Mouse (Mus musculus) liver, embryonic 11.5 days (tissue): Measurements from ENCODE around the gene Hba-a1. TPM values are rescaled to one million over a fixed set of nuclear protein-coding genes. Genes with fewer than 3 reads are reported as not detected.

ENCODE experiments used
- ATAC-seq: fragments of 200-750 bp; cut with Nextera tagmentation; replicated peaks from 2 replicates; pipeline ENCODE4 v1.8.0; 2017; ENCODE audit warnings: moderate number of reproducible peaks, mild to moderate bottlenecking, moderate TSS enrichment, moderate library complexity; ENCODE audit not compliant: low FRiP score
- DNase-seq: peaks from one replicate; pipeline ENCODE4 v3.0.0-alpha.2; 2017; ENCODE audit warnings: low spot score
- H3K27ac ChIP-seq: fragments of 300-500 bp; sonication (generic); 2 replicates; pipeline ENCODE4 v1.5.1; 2014; ENCODE audit warnings: mild to moderate bottlenecking, low read depth, low read length, control low read depth
- H3K27me3 ChIP-seq: fragments of 300-500 bp; sonication (generic); replicated peaks from 2 replicates; pipeline ENCODE4 v1.6.1; 2014; ENCODE audit warnings: low read length, mixed read lengths; ENCODE audit not compliant: control insufficient read depth, insufficient read depth
- H3K36me3 ChIP-seq: fragments of 300-500 bp; sonication (generic); 2 replicates; pipeline ENCODE4 v1.6.1; 2014; ENCODE audit warnings: mild to moderate bottlenecking, low read length, moderate library complexity, mixed read lengths; ENCODE audit not compliant: control insufficient read depth, insufficient read depth
- H3K4me1 ChIP-seq: fragments of 300-500 bp; sonication (generic); replicated peaks from 2 replicates; pipeline ENCODE4 v1.6.1; 2014; ENCODE audit warnings: low read length, mixed read lengths; ENCODE audit not compliant: control insufficient read depth, insufficient read depth
- H3K4me2 ChIP-seq: fragments of 300-500 bp; sonication (generic); 2 replicates; pipeline ENCODE4 v1.6.1; 2014; ENCODE audit warnings: mild to moderate bottlenecking, control low read depth, moderate library complexity
- H3K4me3 ChIP-seq: fragments of 300-500 bp; sonication (generic); 2 replicates; pipeline ENCODE4 v1.5.1; 2014; ENCODE audit warnings: low read depth, low read length, control low read depth
- H3K9ac ChIP-seq: fragments of 300-500 bp; sonication (generic); 2 replicates; pipeline ENCODE4 v1.6.1; 2014; ENCODE audit warnings: low read depth, low read length, control low read depth
- H3K9me3 ChIP-seq: fragments of 300-500 bp; sonication (generic); 2 replicates; pipeline ENCODE4 v1.6.1; 2016; ENCODE audit warnings: low read length, inconsistent platforms, mixed read lengths; ENCODE audit not compliant: control insufficient read depth
- WGBS: fragments of 180-500 bp; shearing (Covaris S2); extraction: QIAGEN DNeasy Blood & Tissue Kit; methylation state at CpG from one replicate; pipeline ENCODE4 v1.1.7; 2014; 5-methylcytosine and 5-hydroxymethylcytosine counted together
- polyA plus RNA-seq: library from polyadenylated mRNA; unstranded; fragments of >200 nt; fragmentation: Nextera tagmentation; extraction: Ambion mirVana; gene quantifications from 2 replicates; pipeline ENCODE4 v1.2.1, GENCODE M21; 2014

Hba-a1 gene
- polyA plus RNA-seq, 1 experiment from 2014 or later, result 12,741 TPM

GRCm38 (mm10) chr11:32331861-32332260 is 48.5 kb downstream of the Hba-a1 start:
- Histone ChIP-seq H3K27ac (no peak overlapping the region), H3K4me3 (no peak overlapping the region), H3K9me3 (peaks cover 3% of the 10 kb centered on the region; the same call in 1 of the 2 replicates), H3K4me1 (no peaks in the 10 kb centered on the region), H3K27me3 (no peaks in the 10 kb centered on the region; the same call in 1 of the 2 replicates), H3K9ac (no peak overlapping the region), H3K36me3 (no peaks in the 10 kb centered on the region), H3K4me2 (no peak overlapping the region)
- DNase-seq (no peak), ATAC-seq (no peak)
- WGBS, result 60% methylated on average over 5 of the region's 5 CpGs

GRCm38 (mm10) chr11:32333235-32333634 is 49.9 kb downstream of the Hba-a1 start:
- ATAC-seq, result no peak
- DNase-seq, result no peak
- 78% methylated on average over 2 of the region's 2 CpGs for WGBS

More at GRCm38 (mm10) chr11:32333235-32333634, 49.9 kb downstream of the Hba-a1 start:
- Histone ChIP-seq H3K9ac (no peak overlapping the region), H3K36me3 (no peaks in the 10 kb centered on the region), H3K4me3 (no peak overlapping the region), H3K9me3 (peaks cover 3% of the 10 kb centered on the region; the same call in 1 of the 2 replicates), H3K4me1 (no peaks in the 10 kb centered on the region), H3K27ac (no peak overlapping the region), H3K4me2 (no peak overlapping the region), H3K27me3 (no peaks in the 10 kb centered on the region)

Other genes starting within 250 kb of the Hba-a1 start
- gene Il9r, start 83.2 kb upstream of the Hba-a1 start, polyA plus RNA-seq, result 0.53 and 0.62 TPM in 2 replicates
- 96.7 and 114 TPM in 2 replicates for gene Snrnp25, start 78.1 kb upstream of the Hba-a1 start, polyA plus RNA-seq
- 16.9 and 19.1 TPM in 2 replicates for gene Rhbdf1, start 61.2 kb upstream of the Hba-a1 start, polyA plus RNA-seq
- 29.6 and 30.8 TPM in 2 replicates for gene Mpg, start 57.0 kb upstream of the Hba-a1 start, polyA plus RNA-seq
- gene Nprl3, start 15.8 kb upstream of the Hba-a1 start, polyA plus RNA-seq, result 31.0 and 38.1 TPM in 2 replicates
- 4,144 and 4,673 TPM in 2 replicates for gene Hba-x, start 7.1 kb upstream of the Hba-a1 start, polyA plus RNA-seq
- 43.6 and 45.8 TPM in 2 replicates for gene Hbq1b, start 3.5 kb downstream of the Hba-a1 start, polyA plus RNA-seq
- 25,282 and 25,421 TPM in 2 replicates for gene Hba-a2, start 13.0 kb downstream of the Hba-a1 start, polyA plus RNA-seq
- gene Hbq1a, start 16.6 kb downstream of the Hba-a1 start, polyA plus RNA-seq, result 0.47 and 0.92 TPM in 2 replicates
- 7.4 and 8.2 TPM in 2 replicates for gene Sh3pxd2b, start 64.3 kb downstream of the Hba-a1 start, polyA plus RNA-seq
- gene Ubtd2, start 171.9 kb downstream of the Hba-a1 start, polyA plus RNA-seq, result 21.1 and 23.2 TPM in 2 replicates
- gene Efcab9, start 248.6 kb downstream of the Hba-a1 start, polyA plus RNA-seq, result 0.25 and 0.49 TPM in 2 replicates
- 4.8 and 5.8 TPM in 2 replicates for gene Stk10, start 249.8 kb downstream of the Hba-a1 start, polyA plus RNA-seq